Mouse (Mus musculus) erythroblast, embryonic 14.5 days (primary cell): ENCODE data around the gene Fxyd3.

Source experiments
- GATA1 ChIP-seq: IDR thresholded peaks from 2 replicates; pipeline ENCODE4 v1.6.1; 2012; ENCODE audit warnings: low read length, inconsistent platforms, mixed read lengths
- TAL1 ChIP-seq: IDR thresholded peaks from 3 replicates; pipeline ENCODE4 v1.6.1; 2012; ENCODE audit warnings: low read length, inconsistent platforms, mixed read lengths

DNA sequence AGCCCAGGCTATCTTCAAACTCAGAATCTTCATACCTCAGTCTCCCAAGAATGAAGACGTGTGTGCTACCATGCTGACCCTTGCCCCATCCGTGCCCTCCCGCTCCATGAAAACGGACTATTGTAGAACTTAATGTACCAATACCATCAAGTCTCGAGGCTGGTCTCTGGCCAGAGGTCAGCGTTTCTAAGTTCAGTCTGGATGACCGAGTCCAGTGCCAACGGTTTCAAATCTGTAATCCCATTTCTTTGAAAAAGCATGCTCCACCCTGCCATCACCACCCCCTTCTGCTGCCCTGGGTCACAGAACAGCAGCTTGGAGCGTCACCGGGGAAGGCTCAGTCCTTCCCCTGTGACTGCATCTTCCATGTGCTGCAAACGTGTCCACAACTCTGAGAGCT lies 31.3 kb upstream of the Fxyd3 start:
- no peak for TF ChIP-seq GATA1
- no peak for TF ChIP-seq TAL1
